Mouse (Mus musculus) liver, embryonic 14.5 days (tissue): Measurements from ENCODE around the gene Iqschfp.

ENCODE experiments used
- CTCF ChIP-seq: IDR thresholded peaks from 2 replicates; pipeline ENCODE4 v1.5.1; 2016; ENCODE audit warnings: antibody characterized with exemption, low read depth, control low read depth
- EP300 ChIP-seq: IDR thresholded peaks from 2 replicates; pipeline ENCODE4 v1.6.1; 2016; ENCODE audit warnings: antibody characterized with exemption, low read depth

- no peak for TF ChIP-seq CTCF
- TF ChIP-seq EP300: no peak
Observed at GRCm38 (mm10) chr3:67908586-67908985, 16.6 kb downstream of the Iqschfp start.
